In genomic region chr11:101627857-101628559, GRCm38 (mm10) we compare ENCODE assay signal across 1 mouse cellular context.
A peak's percentile ranks its signal among the peaks of the same experiment; 100 is the strongest.
TF ChIP-seq lines count a peak whose summit lies in the region.

No protein-coding gene starts in this region.

TF ChIP-seq in MEL, 35 proteins besides CTCF, POLR2A, EP300 and RAD21 (continued from another document):
- TF ChIP-seq HCFC1 (IDR thresholded peaks at IDR 0.05; ENCODE audit: low read depth, low read length) (0 out of 2 replicates have a peak, but pooled peaks have one; percentile 61), USF1 (IDR thresholded peaks at IDR 0.05; ENCODE audit: low read depth, low read length) (no peak), GABPA (IDR thresholded peaks at IDR 0.05; ENCODE audit: low read depth, low read length) (no peak), POLR2AphosphoS2 (IDR thresholded peaks at IDR 0.05; ENCODE audit: low read length) (peak; percentile 76), ZMIZ1 (IDR thresholded peaks at IDR 0.05; ENCODE audit: low read depth, low read length) (peak; percentile 84), NELFE (IDR thresholded peaks at IDR 0.05; ENCODE audit: low read depth, low read length) (peak; percentile 67), MXI1 (IDR thresholded peaks at IDR 0.05; ENCODE audit: low read depth, low read length) (peak; percentile 49; the same call in 1 of the 2 replicates), RCOR1 (IDR thresholded peaks at IDR 0.05; ENCODE audit: low read depth, low read length) (no peak), CHD1 (IDR thresholded peaks at IDR 0.05; ENCODE audit: low read depth, low read length) (no peak), MAX (IDR thresholded peaks at IDR 0.05; ENCODE audit: low read length) (no peak), JUND (IDR thresholded peaks at IDR 0.05; ENCODE audit: low read depth, low read length) (no peak), ELF1 (IDR thresholded peaks at IDR 0.05; ENCODE audit: low read depth, low read length) (no peak), USF2 (IDR thresholded peaks at IDR 0.05; ENCODE audit: borderline replicate concordance in 1 of 2, insufficient read depth in 1 of 2, low read depth in 1 of 2, low read length in 2 of 2) (no peak), ZC3H11A (IDR thresholded peaks at IDR 0.05; ENCODE audit: low read depth, low read length) (no peak), MAFK (IDR thresholded peaks at IDR 0.05; ENCODE audit: borderline replicate concordance, low read depth, low read length) (no peak), TCF12 (IDR thresholded peaks at IDR 0.05; ENCODE audit: low read depth, low read length) (no peak), KAT2A (conservative IDR thresholded peaks at IDR 0.05; ENCODE audit: low read depth, low read length) (no peak), ZNF384 (IDR thresholded peaks at IDR 0.05; ENCODE audit: low read depth, low read length) (no peak), BHLHE40 (IDR thresholded peaks at IDR 0.05; ENCODE audit: borderline replicate concordance, low read depth, low read length) (no peak), ETS1 (IDR thresholded peaks at IDR 0.05; ENCODE audit: low read depth, low read length) (peak; percentile 75), MYB (IDR thresholded peaks at IDR 0.05; ENCODE audit: low read depth, low read length) (peak; percentile 44; the same call in 1 of the 2 replicates), GATA1 (IDR thresholded peaks at IDR 0.05; ENCODE audit: low read depth, low read length) (no peak)
